Mouse (Mus musculus): ENCODE results near the gene Zmynd8. TPM values are rescaled to one million over a fixed set of nuclear protein-coding genes. Genes with fewer than 3 reads are reported as not detected.

Zmynd8 gene
- total and polyA plus RNA-seq, 3 experiments: 30.3 to 89.2 (median 41.6) TPM

GRCm38 (mm10) chr2:165895687-165896086, 3.1 kb downstream of the Zmynd8 start:
- H3K27ac ChIP-seq (ENCODE audit: control insufficient read depth, low read depth, low read length): no peak overlapping the region
- DNase-seq (ENCODE audit: low read depth, low spot score): no peak
- H3K27me3 ChIP-seq (ENCODE audit: control insufficient read depth in 1 of 2, insufficient read depth in 2 of 2, low read length in 2 of 2): no peaks in the 10 kb centered on the region
- H3K4me1 ChIP-seq (ENCODE audit: control insufficient read depth in 1 of 2, insufficient read depth in 2 of 2, low read length in 2 of 2): peaks cover 9 to 24% of the 10 kb centered on the region in 2 experiments
- H3K9ac ChIP-seq (ENCODE audit: control insufficient read depth, low read depth, low read length, poor library complexity, severe bottlenecking): no peak overlapping the region
- no peaks in the 10 kb centered on the region for H3K9me3 ChIP-seq (replicated peaks; ENCODE audit: insufficient read depth, low read length)
- no peak overlapping the region for H3K4me3 ChIP-seq (ENCODE audit: control insufficient read depth in 1 of 2, insufficient read depth in 1 of 2, low read depth in 2 of 2, low read length in 2 of 2)
- peaks cover 0 to 16% of the 10 kb centered on the region in 2 experiments; a peak in 2 of 4 replicates for H3K36me3 ChIP-seq (ENCODE audit: control insufficient read depth in 1 of 2, insufficient read depth in 2 of 2, low read length in 2 of 2)
- peaks cover 51% of the 10 kb centered on the region for H3K79me2 ChIP-seq (ENCODE audit: control insufficient read depth, insufficient read depth, low read length, poor library complexity)
- TF ChIP-seq POLR2AphosphoS2 (IDR thresholded peaks at IDR 0.05; ENCODE audit: low read length) (no peak), MYB (IDR thresholded peaks at IDR 0.05; ENCODE audit: low read depth, low read length) (no peak), ETS1 (IDR thresholded peaks at IDR 0.05; ENCODE audit: low read depth, low read length) (no peak), NRF1 (IDR thresholded peaks at IDR 0.05; ENCODE audit: insufficient read depth, low read depth, low read length, poor library complexity, severe bottlenecking) (no peak), CHD1 (IDR thresholded peaks at IDR 0.05; ENCODE audit: low read depth, low read length) (no peak), CHD2 (IDR thresholded peaks at IDR 0.05; ENCODE audit: low read length) (no peak)

- TF ChIP-seq BHLHE40 (IDR thresholded peaks at IDR 0.05; ENCODE audit: borderline replicate concordance, low read depth, low read length) (no peak), GATA1 (IDR thresholded peaks at IDR 0.05; ENCODE audit: low read depth, low read length) (no peak)
- H3K9ac ChIP-seq (ENCODE audit: control insufficient read depth, low read depth, low read length, poor library complexity, severe bottlenecking): no peak overlapping the region
- H3K4me1 ChIP-seq (ENCODE audit: control insufficient read depth in 1 of 2, insufficient read depth in 2 of 2, low read length in 2 of 2): peaks cover 6 to 31% of the 10 kb centered on the region in 2 experiments
- DNase-seq (ENCODE audit: low read depth, low spot score): no peak
- peaks cover 0 to 16% of the 10 kb centered on the region in 2 experiments; a peak in 2 of 4 replicates for H3K36me3 ChIP-seq (ENCODE audit: control insufficient read depth in 1 of 2, insufficient read depth in 2 of 2, low read length in 2 of 2)
- no peaks in the 10 kb centered on the region for H3K27me3 ChIP-seq (ENCODE audit: control insufficient read depth in 1 of 2, insufficient read depth in 2 of 2, low read length in 2 of 2)
- peaks cover 57% of the 10 kb centered on the region for H3K79me2 ChIP-seq (ENCODE audit: control insufficient read depth, insufficient read depth, low read length, poor library complexity)
- H3K4me3 ChIP-seq (ENCODE audit: control insufficient read depth in 1 of 2, insufficient read depth in 1 of 2, low read depth in 2 of 2, low read length in 2 of 2): no peak overlapping the region
- no peaks in the 10 kb centered on the region for H3K9me3 ChIP-seq (replicated peaks; ENCODE audit: insufficient read depth, low read length)
- no peak overlapping the region for H3K27ac ChIP-seq (ENCODE audit: control insufficient read depth, low read depth, low read length)
Measured at GRCm38 (mm10) chr2:165894533-165894932, 4.3 kb downstream of the Zmynd8 start.

- TF ChIP-seq SMC3 (IDR thresholded peaks at IDR 0.05; ENCODE audit: low read depth, low read length) (no peak), ZMIZ1 (IDR thresholded peaks at IDR 0.05; ENCODE audit: low read depth, low read length) (no peak), ETS1 (IDR thresholded peaks at IDR 0.05; ENCODE audit: low read depth, low read length) (no peak), SIN3A (IDR thresholded peaks at IDR 0.05; ENCODE audit: low read length) (no peak), TBP (IDR thresholded peaks at IDR 0.05; ENCODE audit: low read depth, low read length) (0 out of 2 replicates have a peak, but pooled peaks have one; percentile 8), GATA1 (IDR thresholded peaks at IDR 0.05; ENCODE audit: low read depth, low read length) (peak; percentile 80), USF1 (IDR thresholded peaks at IDR 0.05; ENCODE audit: low read depth, low read length) (no peak), POLR2AphosphoS2 (IDR thresholded peaks at IDR 0.05; ENCODE audit: low read length) (no peak), ZKSCAN1 (IDR thresholded peaks at IDR 0.05; ENCODE audit: low read depth, low read length) (no peak), MXI1 (IDR thresholded peaks at IDR 0.05; ENCODE audit: low read depth, low read length) (no peak), CTCF (IDR thresholded peaks at IDR 0.05 in 2 of 3, conservative IDR thresholded peaks at IDR 0.05 in 1 of 3; ENCODE audit: control insufficient read depth in 1 of 3, insufficient read depth in 1 of 3, low read depth in 2 of 3, low read length in 3 of 3, poor library complexity in 1 of 3, severe bottlenecking in 1 of 3) (no peak)
- H3K27ac ChIP-seq (ENCODE audit: control insufficient read depth, low read depth, low read length): peak overlapping the region; percentile 32
- H3K79me2 ChIP-seq (ENCODE audit: control insufficient read depth, insufficient read depth, low read length, poor library complexity): peaks cover 56% of the 10 kb centered on the region
- H3K9ac ChIP-seq (ENCODE audit: control insufficient read depth, low read depth, low read length, poor library complexity, severe bottlenecking): peak overlapping the region; percentile 26; the same call in 1 of the 2 replicates
- H3K9me3 ChIP-seq (replicated peaks; ENCODE audit: insufficient read depth, low read length): no peaks in the 10 kb centered on the region
- DNase-seq (ENCODE audit: low read depth, low spot score): peak; percentile 78
- no peaks in the 10 kb centered on the region for H3K27me3 ChIP-seq (ENCODE audit: control insufficient read depth in 1 of 2, insufficient read depth in 2 of 2, low read length in 2 of 2)
- H3K4me1 ChIP-seq (ENCODE audit: control insufficient read depth in 1 of 2, insufficient read depth in 2 of 2, low read length in 2 of 2): peaks cover 10 to 37% of the 10 kb centered on the region in 2 experiments
- no peak overlapping the region; a peak in 1 of 4 replicates for H3K4me3 ChIP-seq (ENCODE audit: control insufficient read depth in 1 of 2, insufficient read depth in 1 of 2, low read depth in 2 of 2, low read length in 2 of 2)
- peaks cover 0 to 21% of the 10 kb centered on the region in 2 experiments; a peak in 2 of 4 replicates for H3K36me3 ChIP-seq (ENCODE audit: control insufficient read depth in 1 of 2, insufficient read depth in 2 of 2, low read length in 2 of 2)
Measured at GRCm38 (mm10) chr2:165893232-165893631, 5.6 kb downstream of the Zmynd8 start.

All from MEL (cell line).